Mouse (Mus musculus): ENCODE data around the gene Fgf6. TPM values are rescaled to one million over a fixed set of nuclear protein-coding genes. Genes with fewer than 3 reads are reported as not detected.

The Fgf6 gene
- total RNA-seq (2021): not detected
- long read RNA-seq, experiment 1: 0 reads
- long read RNA-seq, experiment 2: 0 reads

DNA sequence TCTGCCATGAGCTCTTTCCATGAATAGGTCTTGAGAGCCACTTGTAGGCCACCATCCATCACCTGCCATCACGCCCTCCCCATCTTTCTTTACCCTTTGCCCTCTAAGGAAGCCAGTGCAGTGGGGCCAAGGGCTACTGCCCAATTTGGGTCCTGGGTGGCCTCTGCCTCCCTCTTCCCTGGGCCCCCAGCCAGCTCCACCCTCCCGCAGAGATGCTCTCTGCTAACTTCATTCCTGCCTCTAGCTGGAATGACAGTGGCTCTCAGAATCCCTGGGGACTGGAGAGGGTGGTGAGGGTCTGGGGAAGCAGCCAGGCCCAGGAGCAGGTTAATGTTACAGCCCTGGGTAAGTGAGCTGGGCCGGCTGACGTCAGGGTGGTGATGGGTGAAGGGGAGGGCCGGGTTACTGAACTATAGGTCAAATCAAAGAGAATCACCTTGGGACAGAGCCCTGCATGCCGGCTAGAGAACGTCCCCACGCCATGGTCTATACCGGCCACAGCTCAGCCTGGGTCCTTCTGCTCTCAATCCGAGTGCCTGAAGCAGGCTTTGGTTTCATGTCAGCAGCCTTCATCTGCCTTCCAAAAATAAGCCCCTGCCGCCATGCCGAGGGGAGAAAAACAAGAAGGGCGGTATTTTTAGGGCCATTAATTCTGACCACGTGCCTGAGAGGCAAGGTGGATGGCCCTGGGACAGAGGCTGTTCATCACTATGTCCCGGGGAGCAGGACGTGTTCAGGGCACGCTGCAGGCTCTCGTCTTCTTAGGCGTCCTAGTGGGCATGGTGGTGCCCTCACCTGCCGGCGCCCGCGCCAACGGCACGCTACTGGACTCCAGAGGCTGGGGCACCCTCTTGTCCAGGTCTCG lies at the start of gene Fgf6:
Gene Fgf6, plus strand, starts transcription at position 681 of the 865 bp plus-strand sequence.
- no peak for TF ChIP-seq CTCF (conservative IDR thresholded peaks at IDR 0.05)
- no peak for DNase-seq (ENCODE audit: low spot score in 2 of 2)
- Histone ChIP-seq H3K27ac (no peak within 1 kb of the TSS), H3K4me3 (no peak within 1 kb of the TSS)

DNA sequence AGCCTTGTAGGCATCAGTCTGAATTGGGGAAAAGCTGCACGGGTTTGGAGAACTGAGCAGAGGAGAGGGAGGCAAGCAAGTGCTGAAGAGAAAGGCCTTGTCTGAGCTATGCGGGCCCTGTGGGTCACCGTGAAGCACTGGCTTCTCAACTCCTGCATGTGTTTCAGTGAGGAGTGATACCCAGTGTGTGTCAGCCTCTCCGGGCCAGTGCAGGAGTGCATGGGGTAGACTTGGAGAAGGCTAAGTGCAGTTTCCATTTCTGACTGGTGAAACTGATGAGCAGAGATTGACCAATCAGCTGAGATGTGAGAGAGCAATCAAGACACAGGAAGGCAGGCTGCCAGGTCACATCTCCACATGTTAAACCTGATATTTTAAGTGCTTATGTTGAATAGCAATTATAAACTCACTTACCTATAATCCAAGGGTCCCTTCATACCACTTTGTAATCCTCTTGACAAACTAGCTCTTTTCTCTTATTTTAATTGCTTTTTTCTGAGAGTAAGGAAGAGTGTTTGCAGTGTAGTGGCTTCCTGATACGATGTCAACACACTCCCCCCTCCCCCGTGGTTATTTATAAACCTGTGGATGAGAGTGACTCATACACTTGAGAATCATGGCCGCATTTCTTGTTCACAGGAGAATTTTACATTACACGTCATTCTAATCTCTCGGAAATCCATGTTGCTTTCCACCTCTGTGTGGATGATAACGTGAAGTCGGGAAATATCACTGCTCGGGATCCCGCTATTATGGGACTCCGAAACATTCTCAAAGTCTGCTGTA lies 49.0 kb upstream of the Fgf6 start:
- TF ChIP-seq CTCF (conservative IDR thresholded peaks at IDR 0.05): no peak
- no peak for DNase-seq (ENCODE audit: low spot score in 2 of 2)
- Histone ChIP-seq H3K4me3 (no peak overlapping the region), H3K27ac (no peak overlapping the region)

DNA sequence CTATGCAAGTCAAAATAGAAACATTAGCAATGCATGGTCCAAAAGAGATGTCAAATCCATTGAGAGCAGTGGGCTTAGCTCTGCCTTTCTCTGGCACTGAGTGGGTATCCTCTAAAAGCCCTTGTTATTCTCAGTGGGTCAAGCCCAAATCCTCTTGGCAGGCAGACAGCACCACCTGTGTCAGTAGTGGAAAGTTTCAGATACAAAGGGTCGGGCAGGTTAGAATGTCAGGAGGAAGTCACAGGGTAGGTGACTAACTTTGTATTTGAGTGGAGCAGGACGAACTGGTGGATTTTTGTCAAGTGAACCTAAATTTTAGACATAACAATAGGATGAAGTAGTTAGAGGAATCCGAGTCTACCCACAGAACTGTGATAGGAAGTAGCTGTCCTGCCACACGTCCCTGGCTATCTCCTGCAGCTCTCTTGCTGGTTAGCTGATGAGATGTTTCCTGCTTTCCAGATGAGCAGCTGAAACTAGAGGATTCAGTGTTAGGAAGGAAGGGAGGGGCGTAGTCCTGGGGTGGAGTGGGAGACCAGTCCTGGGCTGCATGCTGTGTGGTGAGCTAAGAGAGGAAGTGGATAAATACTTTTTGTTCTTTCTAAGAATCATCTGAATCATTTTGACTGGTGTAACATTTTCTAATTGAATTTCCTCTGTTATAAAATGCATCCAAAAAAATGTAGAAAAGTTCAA lies 33.7 kb upstream of the Fgf6 start:
- H3K27ac ChIP-seq: no peak overlapping the region
- no peak overlapping the region for H3K4me3 ChIP-seq
- no peak for DNase-seq (ENCODE audit: low spot score in 2 of 2)
- TF ChIP-seq CTCF (conservative IDR thresholded peaks at IDR 0.05): no peak

DNA sequence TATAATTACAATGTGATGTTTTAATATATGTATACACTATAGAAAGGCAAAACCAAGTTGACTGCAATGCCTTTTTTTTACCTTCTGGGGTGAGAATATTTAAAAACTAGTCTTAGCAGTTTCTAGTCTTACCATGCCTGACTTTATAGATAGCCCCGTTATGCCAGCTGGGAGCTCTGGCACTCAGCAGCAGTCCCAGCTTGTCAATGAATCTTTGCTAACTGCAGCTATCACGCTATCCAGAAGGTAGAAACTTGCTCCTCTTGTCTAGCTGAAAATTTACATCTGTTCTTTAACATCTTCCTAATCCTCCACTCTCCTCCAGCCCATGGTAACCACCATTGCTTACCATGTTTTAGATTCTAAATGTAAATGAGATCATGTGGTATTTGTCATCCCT lies 21.7 kb upstream of the Fgf6 start:
- H3K4me3 ChIP-seq: no peak overlapping the region
- DNase-seq (ENCODE audit: low spot score in 2 of 2): peak in 1 of 2 experiments; percentile 7
- no peak overlapping the region for H3K27ac ChIP-seq
- TF ChIP-seq CTCF (conservative IDR thresholded peaks at IDR 0.05): no peak

DNA sequence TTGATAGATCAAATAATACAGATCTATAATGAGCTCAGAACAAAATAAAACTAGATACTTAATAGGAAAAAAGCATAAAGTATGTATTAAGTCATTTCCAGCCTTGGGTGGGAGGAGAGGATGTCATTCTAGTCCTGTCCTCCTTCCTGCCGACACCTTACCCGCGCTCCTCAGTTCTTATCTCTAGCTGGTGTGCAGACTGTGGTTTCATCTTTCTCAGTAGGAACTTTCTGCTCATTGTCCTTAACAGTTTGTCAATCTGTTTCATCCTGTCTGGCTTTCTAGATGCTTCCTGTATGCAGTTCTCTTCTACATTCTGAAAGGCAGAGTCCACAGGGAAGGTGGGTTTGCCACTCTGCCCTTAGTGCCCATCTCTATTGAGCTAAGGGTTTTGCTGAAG lies 19.9 kb upstream of the Fgf6 start:
- no peak for TF ChIP-seq CTCF (conservative IDR thresholded peaks at IDR 0.05)
- no peak for DNase-seq (ENCODE audit: low spot score in 2 of 2)
- Histone ChIP-seq H3K4me3 (no peak overlapping the region), H3K27ac (no peak overlapping the region)

DNA sequence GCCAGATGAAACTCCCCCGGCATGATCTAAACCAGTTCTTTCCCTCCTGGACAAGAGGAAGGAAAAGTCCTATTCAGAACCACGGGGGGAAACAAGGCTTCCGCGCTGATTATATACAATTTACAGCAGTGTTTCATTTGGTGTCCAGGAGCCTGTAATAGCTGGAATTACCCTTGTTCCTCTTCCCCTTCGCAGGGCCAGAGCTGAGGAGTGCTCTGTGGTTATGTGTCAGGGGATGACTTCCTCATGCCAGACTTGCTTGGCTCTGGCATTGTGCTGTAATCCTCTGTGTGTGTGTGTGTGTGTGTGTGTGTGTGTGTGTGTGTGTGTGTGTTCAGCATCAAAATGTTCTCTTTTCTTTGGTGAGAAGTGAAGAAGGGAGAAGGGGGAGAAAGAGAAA lies 19.0 kb upstream of the Fgf6 start:
- Histone ChIP-seq H3K27ac (no peak overlapping the region), H3K4me3 (no peak overlapping the region)
- no peak for DNase-seq (ENCODE audit: low spot score in 2 of 2)
- no peak for TF ChIP-seq CTCF (conservative IDR thresholded peaks at IDR 0.05)

DNA sequence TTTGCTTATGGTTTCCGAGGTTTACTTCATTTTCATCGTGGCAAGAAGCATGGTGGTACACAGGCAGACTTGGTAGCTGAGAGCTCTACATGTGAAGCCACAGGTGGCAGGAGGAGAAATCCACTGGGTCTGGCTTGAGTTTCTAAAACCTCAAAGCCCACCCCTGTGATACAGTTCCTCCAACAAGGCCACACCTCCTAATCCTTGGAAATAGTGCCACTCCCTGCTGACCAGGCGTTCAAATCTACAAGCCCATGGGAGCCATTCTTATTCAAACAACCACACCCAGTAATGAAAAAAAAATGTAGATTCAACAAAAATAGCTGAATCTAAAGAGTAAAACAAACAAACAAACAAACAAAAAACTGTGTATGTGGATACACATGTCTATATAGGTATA lies 9.7 kb upstream of the Fgf6 start:
- Histone ChIP-seq H3K4me3 (no peak overlapping the region), H3K27ac (no peak overlapping the region)
- no peak for TF ChIP-seq CTCF (conservative IDR thresholded peaks at IDR 0.05)
- no peak for DNase-seq (ENCODE audit: low spot score in 2 of 2)

DNA sequence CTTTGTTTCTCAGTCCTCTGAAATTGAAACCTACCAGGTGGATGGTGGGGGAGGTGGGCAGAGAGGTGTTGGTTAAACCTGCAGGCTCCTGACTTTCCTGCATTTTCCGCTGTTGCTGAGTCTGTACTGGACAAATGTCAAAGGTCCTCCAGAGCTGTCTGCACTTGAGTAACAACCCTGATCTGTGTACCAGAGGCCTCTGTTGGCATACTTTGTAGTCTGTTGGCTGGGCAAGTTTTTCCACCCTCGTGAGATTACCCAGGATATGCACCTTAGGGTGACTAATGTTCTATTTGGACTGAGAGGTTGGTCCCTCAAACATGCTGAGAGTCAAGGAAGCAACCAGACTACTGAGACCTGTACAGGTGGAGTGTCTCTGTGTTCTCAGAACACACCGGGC lies 8.8 kb upstream of the Fgf6 start:
- no peak for TF ChIP-seq CTCF (conservative IDR thresholded peaks at IDR 0.05)
- no peak for DNase-seq (ENCODE audit: low spot score in 2 of 2)
- no peak overlapping the region for H3K4me3 ChIP-seq
- no peak overlapping the region for H3K27ac ChIP-seq

DNA sequence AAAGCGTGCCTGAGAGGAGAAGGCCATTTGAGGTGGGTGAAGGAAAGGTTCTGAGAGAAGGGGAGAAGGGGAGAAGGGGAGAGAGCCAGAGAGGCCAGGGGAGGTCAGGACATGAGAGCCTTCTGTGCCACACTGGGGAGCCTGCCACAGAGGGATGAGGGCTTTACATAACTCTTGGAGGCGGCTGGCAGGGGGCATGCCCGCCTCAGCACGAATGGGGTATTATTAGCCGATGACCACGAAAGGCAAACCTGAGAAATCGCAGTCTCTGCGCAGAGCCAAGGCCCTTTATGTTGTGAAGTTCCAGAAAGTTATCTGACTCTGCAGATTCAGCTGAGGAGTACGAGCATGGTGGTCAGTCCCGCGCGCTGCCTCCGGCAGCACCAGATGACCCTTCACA lies 5.4 kb upstream of the Fgf6 start:
- no peak for DNase-seq (ENCODE audit: low spot score in 2 of 2)
- no peak for TF ChIP-seq CTCF (conservative IDR thresholded peaks at IDR 0.05)
- Histone ChIP-seq H3K27ac (no peak overlapping the region), H3K4me3 (no peak overlapping the region)

DNA sequence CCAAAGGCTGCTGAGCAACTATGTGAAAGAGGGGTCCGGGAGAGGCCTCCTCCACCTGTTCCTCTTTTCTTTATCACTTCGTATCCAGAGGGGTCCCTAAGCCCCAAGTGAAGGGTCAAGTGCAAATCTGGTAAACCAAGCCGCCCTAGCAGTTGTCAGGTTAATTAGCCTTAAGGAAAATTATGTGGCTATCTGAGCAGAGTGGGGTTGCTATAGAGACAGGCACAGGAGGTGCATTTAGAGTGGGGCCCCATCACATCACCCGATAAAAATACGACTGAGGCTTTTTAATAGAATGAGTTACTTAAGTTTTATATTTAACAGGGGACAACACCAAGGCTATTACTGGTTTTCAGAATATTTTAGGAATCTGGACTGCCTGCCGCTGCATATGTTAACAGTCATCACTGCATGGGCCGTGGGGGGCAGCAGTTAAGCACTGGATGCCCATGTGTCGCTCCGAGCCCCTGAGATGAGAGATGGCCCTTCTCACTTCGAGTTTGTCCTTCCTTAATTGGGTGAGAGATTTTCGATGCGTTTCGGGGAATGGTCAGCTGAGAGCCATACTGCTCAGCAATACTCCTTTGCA lies 3.3 kb upstream of the Fgf6 start:
- no peak overlapping the region for H3K4me3 ChIP-seq
- no peak for DNase-seq (ENCODE audit: low spot score in 2 of 2)
- no peak overlapping the region for H3K27ac ChIP-seq
- no peak for TF ChIP-seq CTCF (conservative IDR thresholded peaks at IDR 0.05)

DNA sequence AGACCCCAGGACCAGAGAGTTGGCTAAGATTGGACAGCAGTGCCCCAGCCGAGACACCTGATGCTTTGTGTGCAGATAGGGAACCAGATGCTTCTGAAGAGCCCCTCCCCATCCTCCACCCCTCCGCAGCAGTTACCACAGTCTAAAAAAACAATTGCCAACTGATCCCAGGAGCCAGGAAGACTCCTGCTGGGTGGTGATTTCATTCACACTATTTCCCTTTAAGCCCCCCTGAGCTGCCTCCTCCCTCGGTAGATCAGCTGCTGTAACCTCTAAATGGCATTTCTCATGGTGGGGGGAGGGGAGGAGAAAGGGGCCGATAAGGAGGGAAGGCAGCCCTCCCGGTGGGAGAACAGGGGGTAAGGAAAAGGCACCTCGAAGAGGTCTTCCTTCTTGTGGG lies 3.9 kb downstream of the Fgf6 start:
- Histone ChIP-seq H3K27ac (no peak overlapping the region), H3K4me3 (no peak overlapping the region)
- DNase-seq (ENCODE audit: low spot score in 2 of 2): no peak
- TF ChIP-seq CTCF (conservative IDR thresholded peaks at IDR 0.05): no peak

DNA sequence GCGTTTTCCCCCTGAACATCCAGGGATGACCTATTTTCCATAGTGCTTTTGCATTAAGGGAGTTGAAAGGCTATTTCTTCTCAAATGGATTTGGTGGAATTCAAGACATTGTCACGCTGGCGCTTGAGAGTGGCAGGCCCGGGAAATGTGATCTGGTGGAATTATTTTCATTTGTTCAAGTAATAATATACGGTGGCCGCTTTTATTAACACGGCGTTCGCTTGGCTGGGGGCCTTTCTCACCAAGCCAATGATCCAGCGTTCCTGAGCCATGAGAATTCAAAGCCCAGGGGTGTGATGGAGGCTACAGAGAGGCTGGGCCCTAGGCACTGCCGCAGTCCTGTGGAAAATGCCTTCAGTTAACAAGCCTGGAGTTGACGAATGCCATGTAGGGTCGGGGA lies 5.0 kb downstream of the Fgf6 start:
- Histone ChIP-seq H3K4me3 (no peak overlapping the region), H3K27ac (no peak overlapping the region)
- no peak for DNase-seq (ENCODE audit: low spot score in 2 of 2)
- no peak for TF ChIP-seq CTCF (conservative IDR thresholded peaks at IDR 0.05)

DNA sequence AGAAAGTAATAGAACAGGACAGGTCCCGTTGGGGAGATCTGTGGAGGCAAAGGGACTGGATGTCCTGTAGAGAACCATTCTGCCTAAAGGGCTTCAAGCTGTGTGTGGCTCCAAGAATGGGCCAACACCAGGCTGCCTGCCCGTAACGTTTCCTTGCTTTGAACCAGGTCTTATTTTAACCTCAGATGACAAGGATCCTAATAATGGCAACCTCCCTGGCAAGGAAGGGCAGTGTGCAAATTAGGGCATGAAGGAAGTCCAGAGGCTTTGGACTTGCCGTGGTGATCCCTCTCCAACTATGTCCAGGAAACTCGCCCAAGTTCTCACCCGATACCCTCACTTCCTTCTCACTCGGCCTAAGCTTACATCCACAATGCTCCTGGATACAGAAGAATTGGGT lies 9.4 kb downstream of the Fgf6 start:
- no peak overlapping the region for H3K4me3 ChIP-seq
- TF ChIP-seq CTCF (conservative IDR thresholded peaks at IDR 0.05): no peak
- DNase-seq (ENCODE audit: low spot score in 2 of 2): no peak
- no peak overlapping the region for H3K27ac ChIP-seq
